Mouse (Mus musculus) neural tube, embryonic 15.5 days (tissue): ENCODE results near the gene Kansl1l. TPM values are rescaled to one million over a fixed set of nuclear protein-coding genes. Genes with fewer than 3 reads are reported as not detected.

Experiments used
- ATAC-seq: fragments of 200-750 bp; cut with Nextera tagmentation; 2 replicates; pipeline ENCODE4 v1.8.0; 2017; ENCODE audit warnings: mild to moderate bottlenecking, moderate TSS enrichment, moderate library complexity; ENCODE audit not compliant: low FRiP score
- H3K27ac ChIP-seq: fragments of 300-500 bp; sonication (generic); replicated peaks from 2 replicates; pipeline ENCODE4 v1.5.1; 2015; ENCODE audit warnings: mild to moderate bottlenecking, inconsistent platforms
- H3K27me3 ChIP-seq: fragments of 300-500 bp; sonication (generic); replicated peaks from 2 replicates; pipeline ENCODE4 v1.6.1; 2015; ENCODE audit warnings: inconsistent platforms
- H3K36me3 ChIP-seq: fragments of 300-500 bp; sonication (generic); 2 replicates; pipeline ENCODE4 v1.6.1; 2015; ENCODE audit warnings: inconsistent platforms
- H3K4me1 ChIP-seq: fragments of 300-500 bp; sonication (generic); 2 replicates; pipeline ENCODE4 v1.6.1; 2015; ENCODE audit warnings: inconsistent platforms
- H3K4me2 ChIP-seq: fragments of 300-500 bp; sonication (generic); 2 replicates; pipeline ENCODE4 v1.6.1; 2015; ENCODE audit warnings: inconsistent platforms, mild to moderate bottlenecking, moderate library complexity
- H3K4me3 ChIP-seq: fragments of 300-500 bp; sonication (generic); replicated peaks from 2 replicates; pipeline ENCODE4 v1.5.1; 2015; ENCODE audit warnings: mild to moderate bottlenecking, inconsistent platforms
- H3K9ac ChIP-seq: fragments of 300-500 bp; sonication (generic); replicated peaks from 2 replicates; pipeline ENCODE4 v1.6.1; 2015; ENCODE audit warnings: mild to moderate bottlenecking, inconsistent platforms
- H3K9me3 ChIP-seq: fragments of 300-500 bp; sonication (generic); replicated peaks from 2 replicates; pipeline ENCODE4 v1.6.1; 2016; ENCODE audit warnings: inconsistent platforms
- WGBS: fragments of 180-500 bp; shearing (Covaris S2); methylation state at CpG from one replicate; pipeline ENCODE4 v1.1.7; 2015; ENCODE audit warnings: mixed read lengths; 5-methylcytosine and 5-hydroxymethylcytosine counted together
- polyA plus RNA-seq: library from polyadenylated mRNA; unstranded; fragments of >200 nt; fragmentation: Nextera tagmentation; extraction: Ambion mirVana; gene quantifications from 2 replicates; pipeline ENCODE4 v1.2.1, GENCODE M21; 2015

Gene Kansl1l
- polyA plus RNA-seq, 1 experiment from 2014 or later = 10.9 TPM

- Histone ChIP-seq H3K9me3 (no peaks in the 10 kb centered on the region), H3K4me3 (no peak overlapping the region), H3K27ac (no peak overlapping the region), H3K36me3 (no peaks in the 10 kb centered on the region), H3K4me1 (0 out of 2 replicates have a peak, but pooled peaks cover 3% of the 10 kb centered on the region), H3K4me2 (no peak overlapping the region), H3K9ac (no peak overlapping the region), H3K27me3 (no peaks in the 10 kb centered on the region)
- WGBS = 79% methylated on average over 1 of the region's 1 CpGs
- no peak for ATAC-seq
These were observed 21.8 kb upstream of the Kansl1l start for GRCm38 (mm10) chr1:66839135-66839534.

- Histone ChIP-seq H3K27me3 (no peaks in the 10 kb centered on the region), H3K4me2 (no peak overlapping the region), H3K27ac (no peak overlapping the region), H3K4me1 (0 out of 2 replicates have a peak, but pooled peaks cover 3% of the 10 kb centered on the region), H3K36me3 (no peaks in the 10 kb centered on the region), H3K9ac (no peak overlapping the region), H3K4me3 (no peak overlapping the region), H3K9me3 (no peaks in the 10 kb centered on the region)
- ATAC-seq = no peak; the same call in 1 of the 2 replicates
- WGBS = 59% methylated on average over 16 of the region's 16 CpGs
These were observed 21.1 kb upstream of the Kansl1l start for GRCm38 (mm10) chr1:66838184-66839042.

- no peaks in the 10 kb centered on the region for H3K36me3 ChIP-seq
- WGBS = 87% methylated on average over 3 of the region's 3 CpGs
- no peak overlapping the region for H3K4me3 ChIP-seq
- H3K9me3 ChIP-seq = no peaks in the 10 kb centered on the region
- H3K9ac ChIP-seq = no peak overlapping the region
- 0 out of 2 replicates have a peak, but pooled peaks cover 3% of the 10 kb centered on the region for H3K4me1 ChIP-seq
- ATAC-seq = no peak
- no peak overlapping the region for H3K27ac ChIP-seq
- no peak overlapping the region for H3K4me2 ChIP-seq
- no peaks in the 10 kb centered on the region for H3K27me3 ChIP-seq
These were observed 19.8 kb upstream of the Kansl1l start for GRCm38 (mm10) chr1:66837207-66837606.

DNA sequence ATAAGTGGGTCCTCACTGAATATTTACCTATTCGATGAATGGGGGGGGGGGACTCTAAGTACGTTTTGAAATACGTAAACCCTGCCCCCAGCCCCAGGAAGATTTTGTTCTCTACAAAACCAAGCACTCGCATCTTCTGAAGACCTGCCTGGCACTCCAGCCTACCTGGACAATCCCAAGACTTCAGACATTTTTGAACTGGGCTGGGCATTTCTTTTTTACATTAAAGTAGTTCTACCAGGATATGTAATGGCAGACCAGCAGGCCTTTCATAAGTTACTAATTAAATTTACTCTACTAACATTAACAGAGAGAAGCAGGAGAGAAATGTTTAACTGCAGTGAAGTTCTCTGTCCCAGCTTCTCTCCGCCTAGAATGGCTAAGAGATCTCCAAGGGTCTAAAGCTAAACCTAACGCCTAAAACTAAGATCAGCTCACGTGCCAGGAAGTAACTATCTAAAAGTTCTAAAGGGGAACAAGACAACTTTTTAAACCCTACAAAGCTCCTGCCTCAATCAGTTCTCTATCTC, 15.3 kb upstream of the Kansl1l start:
- no peaks in the 10 kb centered on the region for H3K4me1 ChIP-seq
- no peak overlapping the region for H3K4me3 ChIP-seq
- no peak overlapping the region for H3K9ac ChIP-seq
- WGBS = 91% methylated on average over 7 of the region's 7 CpGs
- no peak overlapping the region for H3K4me2 ChIP-seq
- H3K36me3 ChIP-seq = no peaks in the 10 kb centered on the region
- H3K27me3 ChIP-seq = no peaks in the 10 kb centered on the region
- H3K27ac ChIP-seq = no peak overlapping the region
- no peak for ATAC-seq
- no peaks in the 10 kb centered on the region for H3K9me3 ChIP-seq

DNA sequence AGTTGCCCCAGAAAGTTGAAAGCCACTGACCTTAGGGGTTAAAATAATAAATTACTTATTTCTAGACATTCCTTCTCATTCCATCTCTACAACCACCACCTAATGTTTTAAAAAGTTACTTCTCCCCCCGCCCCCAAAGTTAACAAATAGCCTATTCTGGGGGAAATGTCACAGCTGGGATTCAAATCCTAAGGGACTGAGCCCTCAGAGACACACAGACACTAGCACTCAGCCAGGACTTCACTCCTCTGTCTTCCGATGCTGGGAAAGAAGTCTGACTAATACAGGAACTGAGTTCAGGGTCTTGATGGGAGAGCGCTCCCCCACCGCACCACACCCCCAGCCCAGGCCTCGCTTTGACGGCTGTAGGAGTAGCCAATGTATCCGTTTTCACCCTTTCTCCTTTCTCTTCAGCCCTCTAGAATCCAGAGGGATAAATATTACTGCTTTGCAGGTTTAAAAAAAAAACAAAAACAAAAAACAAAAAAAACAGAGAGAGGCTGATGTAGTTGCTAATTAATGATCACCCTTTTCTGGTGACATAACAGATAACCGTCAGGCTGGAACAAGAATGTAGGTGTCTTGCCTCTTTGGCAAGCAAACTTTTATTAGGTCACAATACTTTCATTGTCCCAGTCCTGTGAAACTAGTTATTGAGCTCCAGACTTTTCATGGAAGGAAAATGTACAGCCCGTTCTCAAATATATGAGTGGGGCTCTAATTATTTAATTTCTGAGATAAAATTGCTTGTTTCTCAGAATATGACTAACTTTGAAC, 14.7 kb upstream of the Kansl1l start:
- no peak for ATAC-seq
- no peak overlapping the region for H3K9ac ChIP-seq
- no peak overlapping the region for H3K4me3 ChIP-seq
- H3K27ac ChIP-seq = no peak overlapping the region
- WGBS = 77% methylated on average over 9 of the region's 9 CpGs
- no peaks in the 10 kb centered on the region for H3K27me3 ChIP-seq
- no peaks in the 10 kb centered on the region for H3K9me3 ChIP-seq
- no peaks in the 10 kb centered on the region for H3K4me1 ChIP-seq
- H3K4me2 ChIP-seq = no peak overlapping the region
- H3K36me3 ChIP-seq = no peaks in the 10 kb centered on the region

DNA sequence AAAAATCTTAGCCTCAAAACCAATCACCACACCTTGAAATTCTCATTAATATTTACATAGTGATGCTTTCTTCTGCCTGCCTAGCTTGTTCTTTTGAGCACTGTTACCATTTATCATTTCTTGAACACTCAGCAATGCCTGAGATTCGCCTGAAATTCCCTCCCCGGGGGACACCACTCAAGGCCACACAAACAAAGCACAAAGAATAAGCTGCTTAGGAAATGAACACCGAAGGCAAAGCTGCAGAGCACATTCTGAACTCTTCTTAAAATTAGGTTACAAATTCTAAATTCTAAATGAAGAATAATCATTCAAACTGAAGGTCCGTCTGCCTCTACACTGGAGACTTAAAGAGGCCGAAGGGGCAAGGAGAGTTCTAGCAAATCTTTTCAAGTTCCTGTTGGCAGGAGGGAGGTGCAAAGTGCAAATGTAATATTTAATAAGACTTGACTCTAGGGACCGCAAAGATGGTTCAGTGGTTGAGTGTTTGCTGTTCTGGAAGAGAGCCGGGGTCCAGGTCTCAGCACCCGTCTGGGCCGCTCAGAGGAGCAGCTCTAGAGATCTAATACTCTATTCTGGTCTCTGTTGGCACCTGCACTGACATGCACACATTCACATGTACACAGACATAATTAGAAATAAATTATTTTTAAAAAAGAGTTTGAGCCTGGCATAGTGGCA, 12.2 kb upstream of the Kansl1l start:
- ATAC-seq = no peak
- Histone ChIP-seq H3K27ac (no peak overlapping the region), H3K4me1 (no peaks in the 10 kb centered on the region), H3K36me3 (no peaks in the 10 kb centered on the region), H3K27me3 (no peaks in the 10 kb centered on the region), H3K4me3 (no peak overlapping the region), H3K4me2 (no peak overlapping the region), H3K9me3 (no peaks in the 10 kb centered on the region), H3K9ac (no peak overlapping the region)
- 75% methylated on average over 9 of the region's 9 CpGs for WGBS

DNA sequence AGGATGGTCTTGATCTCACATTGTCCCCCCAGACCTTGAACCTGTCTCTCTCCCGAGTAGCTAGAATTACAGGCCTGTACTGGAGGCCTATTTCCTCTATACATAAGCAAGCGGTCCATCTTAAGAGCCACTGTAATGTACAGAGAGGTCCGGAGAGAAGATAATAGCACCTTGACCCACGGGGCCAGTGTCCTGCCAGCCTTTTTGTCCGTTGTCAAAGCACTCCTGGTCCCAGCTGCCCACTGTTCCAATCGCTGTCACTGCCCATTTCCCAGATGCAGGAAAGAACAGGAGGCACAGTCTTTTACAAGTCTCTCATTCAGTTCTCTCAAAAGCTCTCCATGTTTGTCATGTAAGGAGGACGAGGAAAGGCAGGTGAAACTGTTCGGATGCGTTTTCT, 4.6 kb upstream of the Kansl1l start:
- Histone ChIP-seq H3K9me3 (no peaks in the 10 kb centered on the region), H3K27ac (no peak overlapping the region), H3K36me3 (no peaks in the 10 kb centered on the region), H3K27me3 (no peaks in the 10 kb centered on the region), H3K9ac (no peak overlapping the region), H3K4me1 (peaks cover 13% of the 10 kb centered on the region), H3K4me2 (no peak overlapping the region), H3K4me3 (no peak overlapping the region)
- ATAC-seq = no peak
- WGBS = 79% methylated on average over 9 of the region's 9 CpGs

- 23% methylated on average over 7 of the region's 7 CpGs for WGBS
- peaks cover 17% of the 10 kb centered on the region for H3K4me1 ChIP-seq
- no peak overlapping the region for H3K27ac ChIP-seq
- H3K4me2 ChIP-seq = no peak overlapping the region; the same call in 1 of the 2 replicates
- no peak for ATAC-seq
- no peaks in the 10 kb centered on the region for H3K27me3 ChIP-seq
- H3K36me3 ChIP-seq = no peaks in the 10 kb centered on the region
- H3K9ac ChIP-seq = no peak overlapping the region
- no peak overlapping the region for H3K4me3 ChIP-seq
- H3K9me3 ChIP-seq = no peaks in the 10 kb centered on the region
These were observed 2.9 kb upstream of the Kansl1l start for GRCm38 (mm10) chr1:66820241-66820640.

DNA sequence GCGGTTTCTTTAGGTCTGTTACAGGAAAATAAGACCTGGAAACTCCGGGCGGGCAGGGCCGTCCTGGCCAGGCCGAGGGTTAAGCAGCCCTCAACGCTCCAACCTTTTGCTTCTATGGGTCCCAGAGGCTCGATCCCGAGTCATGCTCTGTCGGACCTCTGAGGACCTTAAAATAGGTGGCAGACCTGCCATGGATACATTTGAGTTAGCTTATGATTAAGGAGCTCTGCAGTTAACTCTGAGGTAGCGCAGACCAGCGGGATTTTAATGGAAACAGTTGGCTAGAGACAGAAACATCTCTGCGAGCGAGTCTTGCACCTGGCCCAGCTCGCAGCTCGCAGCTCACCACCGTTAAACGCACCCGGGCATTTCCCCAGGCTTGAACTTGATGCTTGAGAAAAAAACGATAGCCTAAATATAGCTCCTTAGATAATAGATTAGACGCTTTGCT, 528 bp upstream of the Kansl1l start:
- peak; percentile 23; the same call in 1 of the 2 replicates for ATAC-seq
- peak overlapping the region; percentile 82 for H3K4me3 ChIP-seq
- H3K36me3 ChIP-seq = no peaks in the 10 kb centered on the region
- H3K9ac ChIP-seq = peak overlapping the region; percentile 92
- H3K4me1 ChIP-seq = peaks cover 25% of the 10 kb centered on the region
- WGBS = under 1% methylated on average over 20 of the region's 20 CpGs
- H3K27ac ChIP-seq = peak overlapping the region; percentile 99
- peak overlapping the region; percentile 72 for H3K4me2 ChIP-seq
- H3K9me3 ChIP-seq = no peaks in the 10 kb centered on the region
- no peaks in the 10 kb centered on the region for H3K27me3 ChIP-seq

DNA sequence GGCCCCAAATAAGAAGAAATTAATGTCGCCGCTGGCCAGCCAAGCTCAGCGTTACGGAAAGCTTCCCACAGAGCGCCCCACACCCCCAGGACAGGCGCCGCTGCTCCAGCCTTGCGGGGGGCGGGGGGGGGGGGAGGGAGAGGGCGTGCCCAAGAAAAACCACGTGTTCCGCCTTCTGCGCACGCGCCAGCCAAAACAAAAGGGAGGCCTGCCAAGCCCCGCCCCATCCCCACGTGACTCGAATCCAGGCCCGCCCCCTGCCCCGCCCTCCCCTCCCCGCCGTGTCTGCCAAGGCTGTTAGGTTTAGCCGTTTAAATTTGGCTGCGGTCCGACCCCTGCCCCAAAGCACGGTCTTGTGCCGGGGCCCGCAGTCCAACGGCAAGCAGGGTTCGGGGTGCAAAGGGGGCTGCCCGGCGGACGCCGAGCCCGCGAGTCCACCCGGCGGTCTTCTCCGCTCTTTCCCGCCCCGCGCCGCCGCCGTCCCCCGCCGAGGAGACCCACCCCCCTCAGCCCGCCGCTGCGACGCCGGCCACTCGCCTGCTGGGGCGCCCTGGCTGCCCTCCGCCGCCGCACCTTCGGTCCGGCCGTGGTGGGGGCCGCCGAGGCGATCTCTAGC, 417 bp downstream of the Kansl1l start:
- peak; percentile 88 for ATAC-seq
- WGBS = under 1% methylated on average over 57 of the region's 63 CpGs
- no peaks in the 10 kb centered on the region for H3K9me3 ChIP-seq

More for the DNA sequence above, 417 bp downstream of the Kansl1l start:
- Histone ChIP-seq H3K9ac (peak overlapping the region; percentile 92), H3K27me3 (no peaks in the 10 kb centered on the region), H3K4me3 (peak overlapping the region; percentile 82), H3K4me2 (peak overlapping the region; percentile 72), H3K4me1 (peaks cover 25% of the 10 kb centered on the region), H3K36me3 (no peaks in the 10 kb centered on the region), H3K27ac (peak overlapping the region; percentile 99)
